Mouse (Mus musculus): Measurements from ENCODE around the gene Ecm1. TPM values are rescaled to one million over a fixed set of nuclear protein-coding genes. Genes with fewer than 3 reads are reported as not detected.

The Ecm1 gene
- polyA plus RNA-seq, 1 experiment from 2014 or later = 9.5 TPM

DNA sequence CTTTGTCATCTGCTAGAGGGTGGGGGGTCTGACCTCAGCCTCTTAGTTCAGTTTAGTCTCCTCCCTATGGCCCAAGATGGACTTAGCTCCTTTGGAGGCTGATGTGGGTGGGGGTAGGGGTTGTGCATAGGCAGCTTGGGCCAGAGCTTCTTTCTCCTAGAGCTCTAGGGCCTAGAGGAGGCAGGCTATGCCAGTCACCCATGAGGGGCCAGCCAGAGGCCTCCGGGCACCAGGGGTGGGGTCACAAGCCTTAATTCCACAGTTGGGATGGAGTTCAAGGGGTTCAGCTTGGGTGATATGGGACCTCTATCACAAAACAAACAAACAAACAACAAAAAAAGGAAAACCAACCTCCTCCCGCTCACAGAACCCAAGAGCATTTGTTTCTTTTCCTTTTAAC is 53.7 kb downstream of the Ecm1 start:
- Histone ChIP-seq H3K4me2 (no peak overlapping the region), H3K9ac (no peak overlapping the region), H3K9me3 (replicated peaks) (no peaks in the 10 kb centered on the region), H3K36me3 (ENCODE audit: poor library complexity, severe bottlenecking) (no peaks in the 10 kb centered on the region), H3K27ac (no peak overlapping the region), H3K4me3 (no peak overlapping the region), H3K27me3 (0 out of 2 replicates have a peak, but pooled peaks cover 14% of the 10 kb centered on the region), H3K4me1 (peaks cover 17% of the 10 kb centered on the region)
- 71% methylated on average over 2 of the region's 2 CpGs for WGBS
- no peak for ATAC-seq

- Histone ChIP-seq H3K9me3 (replicated peaks) (no peaks in the 10 kb centered on the region), H3K4me3 (no peak overlapping the region), H3K27ac (no peak overlapping the region), H3K4me1 (peaks cover 17% of the 10 kb centered on the region), H3K36me3 (ENCODE audit: poor library complexity, severe bottlenecking) (no peaks in the 10 kb centered on the region), H3K4me2 (no peak overlapping the region), H3K9ac (no peak overlapping the region), H3K27me3 (0 out of 2 replicates have a peak, but pooled peaks cover 14% of the 10 kb centered on the region)
- ATAC-seq = no peak
- WGBS = 85% methylated on average over 4 of the region's 4 CpGs
These were observed 54.1 kb downstream of the Ecm1 start for GRCm38 (mm10) chr3:95685301-95685700.

- WGBS = 56% methylated on average over 6 of the region's 8 CpGs
- Histone ChIP-seq H3K4me2 (no peak overlapping the region), H3K9ac (no peak overlapping the region), H3K9me3 (replicated peaks) (no peaks in the 10 kb centered on the region), H3K27ac (no peak overlapping the region), H3K36me3 (ENCODE audit: poor library complexity, severe bottlenecking) (peaks cover under 1% of the 10 kb centered on the region; the same call in 1 of the 2 replicates), H3K4me1 (peaks cover 17% of the 10 kb centered on the region), H3K4me3 (no peak overlapping the region), H3K27me3 (0 out of 2 replicates have a peak, but pooled peaks cover 14% of the 10 kb centered on the region)
- ATAC-seq = no peak
These were observed 54.5 kb downstream of the Ecm1 start for GRCm38 (mm10) chr3:95684846-95685245.

Small RNAs within 50 kb of the gene (microRNA-seq; reads per million reads assigned to microRNA genes)
- not detected for gene Mir7014

Other genes starting within 250 kb of the Ecm1 start
- 3.2 and 4.3 TPM in 2 replicates for gene Ctsk, start 240.3 kb downstream of the Ecm1 start, polyA plus RNA-seq (2015; fragmentation: Nextera tagmentation; extraction: Ambion mirVana)
- 6.5 and 7.6 TPM in 2 replicates for gene Ctss, start 212.8 kb downstream of the Ecm1 start, polyA plus RNA-seq (2015; fragmentation: Nextera tagmentation; extraction: Ambion mirVana)
- not detected in 2 replicates for gene Hormad1, start 179.9 kb downstream of the Ecm1 start, polyA plus RNA-seq (2015; fragmentation: Nextera tagmentation; extraction: Ambion mirVana)
- gene Golph3l, start 150.6 kb downstream of the Ecm1 start, polyA plus RNA-seq (2015; fragmentation: Nextera tagmentation; extraction: Ambion mirVana) = 35.6 and 36.6 TPM in 2 replicates
- 98.1 and 108 TPM in 2 replicates for gene Ensa, start 114.6 kb downstream of the Ecm1 start, polyA plus RNA-seq (2015; fragmentation: Nextera tagmentation; extraction: Ambion mirVana)
- gene Mcl1, start 80.8 kb downstream of the Ecm1 start, polyA plus RNA-seq (2015; fragmentation: Nextera tagmentation; extraction: Ambion mirVana) = 40.3 and 44.0 TPM in 2 replicates
- gene Adamtsl4, start 51.7 kb downstream of the Ecm1 start, polyA plus RNA-seq (2015; fragmentation: Nextera tagmentation; extraction: Ambion mirVana) = 0.53 and 0.80 TPM in 2 replicates
- gene Tars2, start 20.6 kb upstream of the Ecm1 start, polyA plus RNA-seq (2015; fragmentation: Nextera tagmentation; extraction: Ambion mirVana) = 42.8 and 50.9 TPM in 2 replicates
- gene Rprd2, start 79.3 kb upstream of the Ecm1 start, polyA plus RNA-seq (2015; fragmentation: Nextera tagmentation; extraction: Ambion mirVana) = 22.7 and 23.5 TPM in 2 replicates
- 50.9 and 53.0 TPM in 2 replicates for gene Prpf3, start 116.3 kb upstream of the Ecm1 start, polyA plus RNA-seq (2015; fragmentation: Nextera tagmentation; extraction: Ambion mirVana)
- gene Mrps21, start 131.9 kb upstream of the Ecm1 start, polyA plus RNA-seq (2015; fragmentation: Nextera tagmentation; extraction: Ambion mirVana) = 334 and 380 TPM in 2 replicates
- gene Ciart, start 142.7 kb upstream of the Ecm1 start, polyA plus RNA-seq (2015; fragmentation: Nextera tagmentation; extraction: Ambion mirVana) = 5.2 and 5.4 TPM in 2 replicates
- gene BC028528, start 152.4 kb upstream of the Ecm1 start, polyA plus RNA-seq (2015; fragmentation: Nextera tagmentation; extraction: Ambion mirVana) = 11.8 and 12.4 TPM in 2 replicates
- 28.3 and 34.4 TPM in 2 replicates for gene Aph1a, start 154.4 kb upstream of the Ecm1 start, polyA plus RNA-seq (2015; fragmentation: Nextera tagmentation; extraction: Ambion mirVana)
- gene Car14, start 165.1 kb upstream of the Ecm1 start, polyA plus RNA-seq (2015; fragmentation: Nextera tagmentation; extraction: Ambion mirVana) = 23.1 and 27.4 TPM in 2 replicates
- 322 and 341 TPM in 2 replicates for gene Anp32e, start 189.7 kb upstream of the Ecm1 start, polyA plus RNA-seq (2015; fragmentation: Nextera tagmentation; extraction: Ambion mirVana)

All from forebrain, embryonic 13.5 days (tissue).